Mouse (Mus musculus) lung, adult 2 months (tissue): Measurements from ENCODE around the gene Pbx3.

ENCODE experiments used
- CTCF ChIP-seq: fragments of 200-500 bp; IDR thresholded peaks from 2 replicates; pipeline ENCODE4 v1.5.1; 2011; ENCODE audit warnings: mild to moderate bottlenecking, low read length, control low read depth; ENCODE audit not compliant: insufficient read depth
- POLR2A ChIP-seq: fragments of 200-500 bp; IDR thresholded peaks from 2 replicates; pipeline ENCODE4 v1.6.1; 2011; ENCODE audit warnings: low read depth, mild to moderate bottlenecking, control low read depth, low read length, borderline replicate concordance; ENCODE audit errors: extremely low read depth

DNA sequence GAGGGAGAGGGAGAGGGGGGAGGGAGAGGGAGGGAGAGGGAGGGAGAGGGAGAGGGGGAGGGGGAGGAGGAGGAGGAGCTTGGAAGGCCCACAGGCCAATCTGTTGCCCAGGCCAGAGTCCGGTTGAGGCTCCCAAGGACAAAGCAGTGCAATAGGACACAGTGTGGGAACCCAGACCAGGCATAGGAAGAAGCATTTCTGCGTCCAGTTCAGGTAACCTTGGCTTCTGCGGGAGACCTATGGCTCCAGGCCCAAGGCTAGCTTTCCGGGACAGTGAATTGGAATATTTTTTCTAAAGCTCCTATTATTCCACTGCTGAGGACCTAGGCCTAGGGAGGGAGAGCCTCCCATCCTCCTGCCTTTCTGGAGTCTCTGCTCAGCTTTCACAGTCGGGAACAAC, 218.1 kb downstream of the Pbx3 start:
- no peak for TF ChIP-seq POLR2A
- TF ChIP-seq CTCF: no peak
